Mouse (Mus musculus) brain, embryonic 14.5 days (tissue): ENCODE results near the gene Gm20826. TPM values are rescaled to one million over a fixed set of nuclear protein-coding genes. Genes with fewer than 3 reads are reported as not detected.
"Not testable (repeated sequence)": the region's sequence is repeated elsewhere in the genome, so short reads cannot be mapped to it uniquely, and the experiment has no call there.

ENCODE experiments used
- DNase-seq: peaks from one replicate; pipeline ENCODE4 v3.0.0-alpha.2; 2011; ENCODE audit warnings: low read depth
- polyA plus RNA-seq: library from polyadenylated mRNA; depleted of rRNA; stranded (reverse); fragments of >200 nt; gene quantifications from 2 replicates; pipeline ENCODE4 v1.2.3, GENCODE M21; 2012; rRNA removed

Gene Gm20826
- not detected in 2 replicates for polyA plus RNA-seq

- not testable (repeated sequence) for DNase-seq
Measured at GRCm38 (mm10) chrY:7638389-7638788, at the start of gene Gm20826. TSS of gene Gm20826 (minus strand) at chrY:7638489.

Other genes starting within 250 kb of the Gm20826 start
- not detected in 2 replicates for gene Gm21788, start 233.5 kb downstream of the Gm20826 start, polyA plus RNA-seq
- not detected in 2 replicates for gene Gm28576, start 84.5 kb upstream of the Gm20826 start, polyA plus RNA-seq